ENCODE assay signal across 8 mouse cellular contexts in genomic region chr6:36389260-36389965, GRCm38 (mm10). TPM values are rescaled to one million over a fixed set of nuclear protein-coding genes. Genes with fewer than 3 reads are reported as not detected.
A peak's percentile ranks its signal among the peaks of the same experiment; 100 is the strongest.
DNase-seq lines count a peak whose midpoint lies in the region; ATAC-seq lines count a peak whose summit lies in the region.

No protein-coding gene starts in this region.

- H3K9ac ChIP-seq in lung, embryonic 15.5 days: no peak overlapping the region
- peak overlapping the region; percentile 61 for H3K9ac ChIP-seq in forebrain, embryonic 14.5 days (ENCODE audit: low read length)
- H3K9ac ChIP-seq in hindbrain, embryonic 16.5 days (ENCODE audit: low read depth, low read length): peak overlapping the region; percentile 74

- H3K36me3 ChIP-seq in lung, embryonic 15.5 days: no peaks in the 10 kb centered on the region
- no peaks in the 10 kb centered on the region for H3K36me3 ChIP-seq in forebrain, embryonic 14.5 days (ENCODE audit: control insufficient read depth, insufficient read depth, low read length)
- H3K36me3 ChIP-seq in hindbrain, embryonic 16.5 days (ENCODE audit: control insufficient read depth, insufficient read depth, low read length): no peaks in the 10 kb centered on the region

- peaks cover 3% of the 10 kb centered on the region for H3K4me1 ChIP-seq in lung, embryonic 15.5 days
- H3K4me1 ChIP-seq in forebrain, embryonic 14.5 days (ENCODE audit: control insufficient read depth, insufficient read depth, low read length): peaks cover 6% of the 10 kb centered on the region; the same call in 1 of the 2 replicates
- peaks cover 5% of the 10 kb centered on the region; the same call in 1 of the 2 replicates for H3K4me1 ChIP-seq in hindbrain, embryonic 16.5 days (ENCODE audit: control insufficient read depth, insufficient read depth, low read depth, low read length)

- peak overlapping the region; percentile 50 for H3K4me3 ChIP-seq in lung, embryonic 15.5 days
- peak overlapping the region; percentile 45 for H3K4me3 ChIP-seq in forebrain, embryonic 14.5 days (ENCODE audit: low read depth, low read length)
- peak overlapping the region; percentile 60 for H3K4me3 ChIP-seq in hindbrain, embryonic 16.5 days (ENCODE audit: low read length)

- 27% methylated on average over 20 of the region's 20 CpGs for WGBS in lung, embryonic 15.5 days
- 33% methylated on average over 20 of the region's 20 CpGs for WGBS in forebrain, embryonic 14.5 days
- 24% methylated on average over 19 of the region's 20 CpGs for WGBS in hindbrain, embryonic 16.5 days

- peak overlapping the region; percentile 89 for H3K4me2 ChIP-seq in lung, embryonic 15.5 days
- H3K4me2 ChIP-seq in forebrain, embryonic 14.5 days (ENCODE audit: low read length): peak overlapping the region; percentile 94
- peak overlapping the region; percentile 96 for H3K4me2 ChIP-seq in hindbrain, embryonic 16.5 days (ENCODE audit: low read length)

- peaks cover 29% of the 10 kb centered on the region for H3K27me3 ChIP-seq in lung, embryonic 15.5 days
- peaks cover 8% of the 10 kb centered on the region; the same call in 1 of the 2 replicates for H3K27me3 ChIP-seq in forebrain, embryonic 14.5 days (replicated peaks; ENCODE audit: control insufficient read depth, insufficient read depth, low read length)
- H3K27me3 ChIP-seq in hindbrain, embryonic 16.5 days (replicated peaks; ENCODE audit: control insufficient read depth, insufficient read depth, low read length): no peaks in the 10 kb centered on the region; the same call in 1 of the 2 replicates

- no peak for DNase-seq in lung, postnatal 10 days
- DNase-seq in forebrain, embryonic 14.5 days (ENCODE audit: low spot score): no peak
- peak; percentile 35 for DNase-seq in neural tube, embryonic 10.5 days (ENCODE audit: extremely low spot score, low spot score)
- DNase-seq in spleen, postnatal 4 days (ENCODE audit: low spot score in 2 of 2): no peak
- no peak for DNase-seq in layer of hippocampus, adult 9-10 months (ENCODE audit: low spot score)

- H3K9me3 ChIP-seq in lung, embryonic 15.5 days: no peaks in the 10 kb centered on the region
- no peaks in the 10 kb centered on the region for H3K9me3 ChIP-seq in forebrain, embryonic 14.5 days (replicated peaks; ENCODE audit: control insufficient read depth, low read length)
- H3K9me3 ChIP-seq in hindbrain, embryonic 16.5 days (ENCODE audit: control insufficient read depth, low read length): no peaks in the 10 kb centered on the region

- ATAC-seq in lung, embryonic 15.5 days (ENCODE audit: borderline replicate concordance, extremely low read depth, low FRiP score, low TSS enrichment): no peak
- no peak; the same call in 1 of the 2 replicates for ATAC-seq in forebrain, embryonic 14.5 days
- peak; percentile 28; the same call in 1 of the 2 replicates for ATAC-seq in hindbrain, embryonic 16.5 days
- no peak for ATAC-seq in inflammation-experienced regulatory T-cells, adult 6 months

- no peak overlapping the region for H3K27ac ChIP-seq in lung, embryonic 15.5 days
- no peak overlapping the region for H3K27ac ChIP-seq in forebrain, embryonic 14.5 days (ENCODE audit: low read depth, low read length)
- no peak overlapping the region; the same call in 1 of the 2 replicates for H3K27ac ChIP-seq in hindbrain, embryonic 16.5 days (ENCODE audit: low read depth, low read length)

RNA-seq across cellular contexts. Expression of gene Chrm2, which starts 1.5 kb away (rescaled TPM):
- 3.6 and 4.2 TPM in 2 replicates for polyA plus RNA-seq in lung, embryonic 15.5 days (2015; fragmentation: Nextera tagmentation; extraction: Ambion mirVana)
- 1.8 and 2.9 TPM in 2 replicates for polyA plus RNA-seq in forebrain, embryonic 14.5 days (2014; fragmentation: Nextera tagmentation; extraction: Ambion mirVana)
- 11.8 and 12.5 TPM in 2 replicates for polyA plus RNA-seq in hindbrain, embryonic 16.5 days (2015; fragmentation: Nextera tagmentation; extraction: Ambion mirVana)
- under 1 TPM in 1 of 3 experiments, not detected in 2; 0.05 TPM for polyA plus RNA-seq in inflammation-experienced regulatory T-cells, adult 6 months (2017; shearing (Covaris generic))
